Comparison of ENCODE assay signal across 9 mouse cellular contexts in genomic region chr14:27031142-27031541, GRCm38 (mm10). TPM values are rescaled to one million over a fixed set of nuclear protein-coding genes. Genes with fewer than 3 reads are reported as not detected.
DNase-seq lines count a peak whose midpoint lies in the region; ATAC-seq and TF ChIP-seq lines count a peak whose summit lies in the region.
"Had no signal": no experiment of that assay in that cellular context is flagged by ENCODE, and none has a peak within 500 bp of the region (broad histone marks: within the 10 kb centered on the region; RNA-seq: fewer than 3 reads in every experiment).

No protein-coding gene starts in this region.

- no peak overlapping the region for H3K4me3 ChIP-seq in cerebellum, adult 2 months (replicated peaks; ENCODE audit: insufficient read depth, low read depth, low read length)
- no peak overlapping the region for H3K4me3 ChIP-seq in MEL (ENCODE audit: control insufficient read depth in 1 of 2, insufficient read depth in 1 of 2, low read depth in 2 of 2, low read length in 2 of 2)
- H3K4me3 ChIP-seq in stomach, postnatal 0 days (ENCODE audit: low read depth, low read length), result no peak overlapping the region
- H3K4me3 ChIP-seq: limb, embryonic 12.5 days had no signal

- no peaks in the 10 kb centered on the region for H3K79me2 ChIP-seq in MEL (ENCODE audit: control insufficient read depth, insufficient read depth, low read length, poor library complexity)

- no peaks in the 10 kb centered on the region for H3K27me3 ChIP-seq in cerebellum, adult 2 months (ENCODE audit: control insufficient read depth, insufficient read depth, low read length)
- H3K27me3 ChIP-seq in MEL (ENCODE audit: control insufficient read depth in 1 of 2, insufficient read depth in 2 of 2, low read length in 2 of 2), result peaks cover 0 to under 1% of the 10 kb centered on the region in 2 experiments; a peak in 1 of 4 replicates
- no peaks in the 10 kb centered on the region for H3K27me3 ChIP-seq in stomach, postnatal 0 days (ENCODE audit: control insufficient read depth, insufficient read depth, low read length)
- H3K27me3 ChIP-seq: limb, embryonic 12.5 days had no signal

- H3K9me3 ChIP-seq in MEL (replicated peaks; ENCODE audit: insufficient read depth, low read length), result no peaks in the 10 kb centered on the region
- no peaks in the 10 kb centered on the region for H3K9me3 ChIP-seq in stomach, postnatal 0 days (ENCODE audit: control insufficient read depth, low read length)

- no peak for TF ChIP-seq EP300 in MEL (IDR thresholded peaks at IDR 0.05; ENCODE audit: low read depth in 1 of 2, low read length in 2 of 2)
- no peak for TF ChIP-seq EP300 in stomach, postnatal 0 days (optimal IDR thresholded peaks at IDR 0.05)

- H3K27ac ChIP-seq in cerebellum, adult 2 months (ENCODE audit: insufficient read depth, low read length), result no peak overlapping the region
- H3K27ac ChIP-seq in MEL (ENCODE audit: control insufficient read depth, low read depth, low read length), result no peak overlapping the region
- H3K27ac ChIP-seq in stomach, postnatal 0 days (replicated peaks), result no peak overlapping the region
- H3K27ac ChIP-seq: limb, embryonic 12.5 days had no signal

- H3K4me2 ChIP-seq in stomach, postnatal 0 days (replicated peaks; ENCODE audit: low read depth), result no peak overlapping the region
- H3K4me2 ChIP-seq: limb, embryonic 12.5 days had no signal

- H3K36me3 ChIP-seq in MEL (ENCODE audit: control insufficient read depth in 1 of 2, insufficient read depth in 2 of 2, low read length in 2 of 2), result no peaks in the 10 kb centered on the region
- H3K36me3 ChIP-seq in stomach, postnatal 0 days (ENCODE audit: control insufficient read depth, insufficient read depth, low read length), result no peaks in the 10 kb centered on the region
- H3K36me3 ChIP-seq: limb, embryonic 12.5 days had no signal

- TF ChIP-seq POLR2A in cerebellum, adult 2 months (IDR thresholded peaks at IDR 0.05; ENCODE audit: borderline replicate concordance, insufficient read depth, low read length), result no peak
- TF ChIP-seq POLR2A in MEL (IDR thresholded peaks at IDR 0.05; ENCODE audit: control insufficient read depth in 1 of 2, insufficient read depth in 1 of 2, low read depth in 1 of 2, low read length in 2 of 2, poor library complexity in 1 of 2), result no peak

- DNase-seq in cerebellum, adult 2 months, result peak; percentile 12 to 18
- peak; percentile 67 for DNase-seq in MEL (ENCODE audit: low read depth, low spot score)
- peak; percentile 66 to 76 for DNase-seq in cerebellum, postnatal 14 days
- DNase-seq in layer of hippocampus, postnatal 25 days (ENCODE audit: extremely low spot score in 1 of 2, low spot score in 1 of 2), result peak; percentile 28 to 82
- peak; percentile 82 for DNase-seq in stomach, postnatal 0 days (ENCODE audit: low spot score)

- peak; percentile 43; the same call in 1 of the 2 replicates for TF ChIP-seq CTCF in cerebellum, adult 2 months (IDR thresholded peaks at IDR 0.05; ENCODE audit: borderline replicate concordance, insufficient read depth, low read depth, low read length)
- TF ChIP-seq CTCF in MEL (IDR thresholded peaks at IDR 0.05 in 2 of 3, conservative IDR thresholded peaks at IDR 0.05 in 1 of 3; ENCODE audit: control insufficient read depth in 1 of 3, insufficient read depth in 1 of 3, low read depth in 2 of 3, low read length in 3 of 3, poor library complexity in 1 of 3, severe bottlenecking in 1 of 3), result peak; percentile 63 to 81 (median 65)
- peak; percentile 93 for TF ChIP-seq CTCF in stomach, postnatal 0 days (IDR thresholded peaks at IDR 0.05; ENCODE audit: low read depth)

- no peaks in the 10 kb centered on the region for H3K4me1 ChIP-seq in cerebellum, adult 2 months (ENCODE audit: control insufficient read depth, insufficient read depth, low read length)
- H3K4me1 ChIP-seq in MEL (ENCODE audit: control insufficient read depth in 1 of 2, insufficient read depth in 2 of 2, low read length in 2 of 2), result peaks cover 0 to 4% of the 10 kb centered on the region in 2 experiments; a peak in 1 of 4 replicates
- no peaks in the 10 kb centered on the region for H3K4me1 ChIP-seq in stomach, postnatal 0 days (replicated peaks; ENCODE audit: control insufficient read depth, insufficient read depth)

- TF ChIP-seq RAD21 in MEL (IDR thresholded peaks at IDR 0.05; ENCODE audit: low read depth, low read length), result peak; percentile 39

- H3K9ac ChIP-seq in MEL (ENCODE audit: control insufficient read depth, low read depth, low read length, poor library complexity, severe bottlenecking), result no peak overlapping the region
- no peak overlapping the region for H3K9ac ChIP-seq in stomach, postnatal 0 days (ENCODE audit: low read length)
- H3K9ac ChIP-seq: limb, embryonic 12.5 days had no signal

- ATAC-seq in cerebellum, adult (ENCODE audit: insufficient number of reproducible peaks, low FRiP score, low TSS enrichment), result no peak
- peak; percentile 70 for ATAC-seq in granulocyte monocyte progenitor cell, adult 5-6 weeks (replicated peaks; ENCODE audit: poor library complexity, severe bottlenecking)
- peak; percentile 74 for ATAC-seq in megakaryocyte progenitor cell, adult 5-6 weeks (replicated peaks; ENCODE audit: poor library complexity)
- peak; percentile 63; the same call in 1 of the 2 replicates for ATAC-seq in stomach, postnatal 0 days (ENCODE audit: low FRiP score, low TSS enrichment)

- 32% methylated on average over 4 of the region's 4 CpGs for WGBS in cerebellum, adult 2 months
- 22% methylated on average over 4 of the region's 4 CpGs for WGBS in stomach, postnatal 0 days

TF ChIP-seq in MEL, 35 proteins besides CTCF, POLR2A, EP300 and RAD21:
- no peak for TF ChIP-seq MEF2A (IDR thresholded peaks at IDR 0.05; ENCODE audit: extremely low read depth, insufficient replicate concordance, low read depth, low read length, poor library complexity, severe bottlenecking)
- TF ChIP-seq SMC3 (IDR thresholded peaks at IDR 0.05; ENCODE audit: low read depth, low read length), result peak; percentile 56

RNA-seq across cellular contexts. Expression of gene Il17rd, which starts 7.6 kb away (rescaled TPM):
- 1.2 and 1.3 TPM in 2 replicates for polyA plus RNA-seq in cerebellum, adult 2 months (2012; rRNA removed)
- 0.04 TPM in 1 of 2 replicates, not detected in the other for total RNA-seq in MEL (2012; rRNA removed)
- not detected for polyA plus RNA-seq in MEL (2012; ENCODE audit: insufficient read depth in 1 of 2, insufficient read length in 2 of 2, low read depth in 1 of 2, low replicate concordance in 2 of 2, missing spikeins in 1 of 2)
- not detected in 2 replicates for total RNA-seq in granulocyte monocyte progenitor cell, adult 5-6 weeks (2014; fragmentation: Nextera tagmentation)
- total RNA-seq in granulocyte monocyte progenitor cell, adult 5-6 weeks (2017), result not detected in 2 replicates
- 1 to 10 TPM; 3.1 to 3.9 TPM for total RNA-seq in layer of hippocampus, postnatal 25 days (2021)
- total RNA-seq in megakaryocyte progenitor cell, adult 5-6 weeks (2015), result not detected in 2 replicates
- not detected in 2 replicates for total RNA-seq in megakaryocyte progenitor cell, adult 5-6 weeks (2017)
- 1.0 and 1.1 TPM in 2 replicates for polyA plus RNA-seq in stomach, postnatal 0 days (2015; fragmentation: Nextera tagmentation; extraction: Ambion mirVana)

RNA-seq across cellular contexts. Expression of gene Hesx1, which starts 36.9 kb away (rescaled TPM):
- polyA plus RNA-seq in cerebellum, adult 2 months (2012; rRNA removed), result not detected in 2 replicates
- total RNA-seq in MEL (2012; rRNA removed), result not detected in 2 replicates
- not detected for polyA plus RNA-seq in MEL (2012; ENCODE audit: insufficient read depth in 1 of 2, insufficient read length in 2 of 2, low read depth in 1 of 2, low replicate concordance in 2 of 2, missing spikeins in 1 of 2)
- 2.3 TPM in 1 of 2 replicates, not detected in the other for total RNA-seq in granulocyte monocyte progenitor cell, adult 5-6 weeks (2014; fragmentation: Nextera tagmentation)
- total RNA-seq in granulocyte monocyte progenitor cell, adult 5-6 weeks (2017), result 1.9 and 2.4 TPM in 2 replicates
- total RNA-seq in layer of hippocampus, postnatal 25 days (2021), result not detected
- total RNA-seq in megakaryocyte progenitor cell, adult 5-6 weeks (2015), result 1.0 and 1.4 TPM in 2 replicates
- 1.1 and 1.3 TPM in 2 replicates for total RNA-seq in megakaryocyte progenitor cell, adult 5-6 weeks (2017)
- polyA plus RNA-seq in stomach, postnatal 0 days (2015; fragmentation: Nextera tagmentation; extraction: Ambion mirVana), result 0.19 TPM in 1 of 2 replicates, not detected in the other
- polyA plus RNA-seq: limb, embryonic 12.5 days had no signal

Comparison
In these comparisons a context has a peak if more than half of its experiments do, and no peak if none do; other contexts are left out.
1. DNase-seq: peak in every context shown above with its lines; median percentile 82 in stomach, postnatal 0 days; 71 in cerebellum, postnatal 14 days; 67 in MEL; 55 in layer of hippocampus, postnatal 25 days; 15 in cerebellum, adult 2 months.
2. CTCF ChIP-seq: peak in every context shown above with its lines; median percentile 93 in stomach, postnatal 0 days; 65 in MEL; 43 in cerebellum, adult 2 months.